Mouse (Mus musculus): ENCODE measurements around the gene Hist1h3a. TPM values are rescaled to one million over a fixed set of nuclear protein-coding genes. Genes with fewer than 3 reads are reported as not detected.
"Not testable (repeated sequence)": the region's sequence is repeated elsewhere in the genome, so short reads cannot be mapped to it uniquely, and the experiment has no call there.

Hist1h3a gene
- polyA plus RNA-seq, 1 experiment from 2014 or later = 4.0 TPM

GRCm38 (mm10) chr13:23752742-23753172, 9.4 kb downstream of the Hist1h3a start:
- H3K27me3 ChIP-seq (ENCODE audit: control insufficient read depth, insufficient read depth, low read length) = no peaks in the 10 kb centered on the region
- ATAC-seq (replicated peaks; ENCODE audit: insufficient number of reproducible peaks, low FRiP score, low TSS enrichment) = no peak
- H3K36me3 ChIP-seq (ENCODE audit: control insufficient read depth, insufficient read depth, low read length) = no peaks in the 10 kb centered on the region
- no peaks in the 10 kb centered on the region for H3K9me3 ChIP-seq (replicated peaks; ENCODE audit: control insufficient read depth, low read length)
- peak overlapping the region; percentile 75 for H3K9ac ChIP-seq (ENCODE audit: low read depth, low read length)
- 6% methylated on average over 6 of the region's 6 CpGs for WGBS (ENCODE audit: insufficient replicate concordance)
- peak overlapping the region; percentile 34 for H3K4me3 ChIP-seq (ENCODE audit: low read depth, low read length)
- H3K4me1 ChIP-seq (ENCODE audit: control insufficient read depth, insufficient read depth, low read length) = peaks cover 8% of the 10 kb centered on the region
- H3K27ac ChIP-seq (ENCODE audit: low read depth, low read length) = peak overlapping the region; percentile 81; the same call in 1 of the 2 replicates
- peak overlapping the region; percentile 57 for H3K4me2 ChIP-seq

- H3K4me2 ChIP-seq = peak within 1 kb of the TSS; percentile 66
- H3K9ac ChIP-seq (ENCODE audit: low read depth, low read length) = peak within 1 kb of the TSS; percentile 75
- peak within 1 kb of the TSS; percentile 43 for H3K4me3 ChIP-seq (ENCODE audit: low read depth, low read length)
- not testable (repeated sequence) for H3K27me3 ChIP-seq (ENCODE audit: control insufficient read depth, insufficient read depth, low read length); H3K9me3 ChIP-seq (replicated peaks; ENCODE audit: control insufficient read depth, low read length); H3K4me1 ChIP-seq (ENCODE audit: control insufficient read depth, insufficient read depth, low read length); H3K36me3 ChIP-seq (ENCODE audit: control insufficient read depth, insufficient read depth, low read length)
- peak; percentile 83 for ATAC-seq (replicated peaks; ENCODE audit: insufficient number of reproducible peaks, low FRiP score, low TSS enrichment)
- H3K27ac ChIP-seq (ENCODE audit: low read depth, low read length) = peak within 1 kb of the TSS; percentile 95
- 0% methylated on average over 17 of the region's 47 CpGs for WGBS (ENCODE audit: insufficient replicate concordance)
Measured at GRCm38 (mm10) chr13:23752067-23752741, 10.0 kb downstream of the Hist1h3a start, which contains the start of gene Hist1h3b. Hist1h3b (plus strand) TSS chr13:23752267.

- Histone ChIP-seq H3K27me3 (ENCODE audit: control insufficient read depth, insufficient read depth, low read length) (no peaks in the 10 kb centered on the region), H3K4me1 (ENCODE audit: control insufficient read depth, insufficient read depth, low read length) (peaks cover 5% of the 10 kb centered on the region), H3K36me3 (ENCODE audit: control insufficient read depth, insufficient read depth, low read length) (no peaks in the 10 kb centered on the region), H3K4me2 (peak overlapping the region; percentile 66), H3K27ac (ENCODE audit: low read depth, low read length) (peak overlapping the region; percentile 95), H3K4me3 (ENCODE audit: low read depth, low read length) (peak overlapping the region; percentile 43), H3K9ac (ENCODE audit: low read depth, low read length) (peak overlapping the region; percentile 74; the same call in 1 of the 2 replicates), H3K9me3 (replicated peaks; ENCODE audit: control insufficient read depth, low read length) (no peaks in the 10 kb centered on the region)
- no peak for ATAC-seq (replicated peaks; ENCODE audit: insufficient number of reproducible peaks, low FRiP score, low TSS enrichment)
- WGBS (ENCODE audit: insufficient replicate concordance) = 3% methylated on average over 11 of the region's 11 CpGs
Measured at GRCm38 (mm10) chr13:23751478-23751956, 10.7 kb downstream of the Hist1h3a start.

- 1% methylated on average over 25 of the region's 47 CpGs for WGBS (ENCODE audit: insufficient replicate concordance)
- H3K27ac ChIP-seq (ENCODE audit: low read depth, low read length) = peak within 1 kb of the TSS; percentile 95
- not testable (repeated sequence) for H3K9me3 ChIP-seq (replicated peaks; ENCODE audit: control insufficient read depth, low read length); H3K4me1 ChIP-seq (ENCODE audit: control insufficient read depth, insufficient read depth, low read length); H3K27me3 ChIP-seq (ENCODE audit: control insufficient read depth, insufficient read depth, low read length); H3K36me3 ChIP-seq (ENCODE audit: control insufficient read depth, insufficient read depth, low read length)
- peak within 1 kb of the TSS; percentile 66 for H3K4me2 ChIP-seq
- H3K9ac ChIP-seq (ENCODE audit: low read depth, low read length) = peak within 1 kb of the TSS; percentile 74; the same call in 1 of the 2 replicates
- peak within 1 kb of the TSS; percentile 43 for H3K4me3 ChIP-seq (ENCODE audit: low read depth, low read length)
- 0 out of 2 replicates have a peak, but pooled peaks have one; percentile 27 for ATAC-seq (replicated peaks; ENCODE audit: insufficient number of reproducible peaks, low FRiP score, low TSS enrichment)
Measured at GRCm38 (mm10) chr13:23750839-23751477, 11.2 kb downstream of the Hist1h3a start, which contains the start of gene Hist1h2ab. Hist1h2ab (plus strand) TSS chr13:23751126.

- Histone ChIP-seq H3K27ac (ENCODE audit: low read depth, low read length) (peak overlapping the region; percentile 46; the same call in 1 of the 2 replicates), H3K36me3 (ENCODE audit: control insufficient read depth, insufficient read depth, low read length) (no peaks in the 10 kb centered on the region)
Measured at GRCm38 (mm10) chr13:23749563-23750121, 12.5 kb downstream of the Hist1h3a start.

GRCm38 (mm10) chr13:23747892-23748288, 14.3 kb downstream of the Hist1h3a start:
- peak overlapping the region; percentile 100 for H3K27ac ChIP-seq (ENCODE audit: low read depth, low read length)
- H3K4me2 ChIP-seq = peak overlapping the region; percentile 71
- H3K4me3 ChIP-seq (ENCODE audit: low read depth, low read length) = no peak overlapping the region
- ATAC-seq (replicated peaks; ENCODE audit: insufficient number of reproducible peaks, low FRiP score, low TSS enrichment) = no peak
- no peaks in the 10 kb centered on the region for H3K9me3 ChIP-seq (replicated peaks; ENCODE audit: control insufficient read depth, low read length)
- no peaks in the 10 kb centered on the region for H3K27me3 ChIP-seq (ENCODE audit: control insufficient read depth, insufficient read depth, low read length)
- peak overlapping the region; percentile 70 for H3K9ac ChIP-seq (ENCODE audit: low read depth, low read length)
- peaks cover 5% of the 10 kb centered on the region for H3K4me1 ChIP-seq (ENCODE audit: control insufficient read depth, insufficient read depth, low read length)
- 12% methylated on average over 4 of the region's 4 CpGs for WGBS (ENCODE audit: insufficient replicate concordance)
- no peaks in the 10 kb centered on the region for H3K36me3 ChIP-seq (ENCODE audit: control insufficient read depth, insufficient read depth, low read length)

More at GRCm38 (mm10) chr13:23749563-23750121, 12.5 kb downstream of the Hist1h3a start:
- peaks cover 5% of the 10 kb centered on the region for H3K4me1 ChIP-seq (ENCODE audit: control insufficient read depth, insufficient read depth, low read length)
- H3K9me3 ChIP-seq (replicated peaks; ENCODE audit: control insufficient read depth, low read length) = no peaks in the 10 kb centered on the region
- H3K4me3 ChIP-seq (ENCODE audit: low read depth, low read length) = no peak overlapping the region
- 87% methylated on average over 5 of the region's 5 CpGs for WGBS (ENCODE audit: insufficient replicate concordance)
- no peak overlapping the region for H3K9ac ChIP-seq (ENCODE audit: low read depth, low read length)
- H3K4me2 ChIP-seq = no peak overlapping the region
- ATAC-seq (replicated peaks; ENCODE audit: insufficient number of reproducible peaks, low FRiP score, low TSS enrichment) = no peak
- no peaks in the 10 kb centered on the region for H3K27me3 ChIP-seq (ENCODE audit: control insufficient read depth, insufficient read depth, low read length)

GRCm38 (mm10) chr13:23747081-23747891, 14.9 kb downstream of the Hist1h3a start:
- Histone ChIP-seq H3K4me1 (ENCODE audit: control insufficient read depth, insufficient read depth, low read length) (peaks cover 5% of the 10 kb centered on the region), H3K27me3 (ENCODE audit: control insufficient read depth, insufficient read depth, low read length) (no peaks in the 10 kb centered on the region), H3K4me2 (peak overlapping the region; percentile 71), H3K9ac (ENCODE audit: low read depth, low read length) (peak overlapping the region; percentile 80), H3K9me3 (replicated peaks; ENCODE audit: control insufficient read depth, low read length) (no peaks in the 10 kb centered on the region), H3K4me3 (ENCODE audit: low read depth, low read length) (peak overlapping the region; percentile 37), H3K36me3 (ENCODE audit: control insufficient read depth, insufficient read depth, low read length) (no peaks in the 10 kb centered on the region), H3K27ac (ENCODE audit: low read depth, low read length) (peak overlapping the region; percentile 100)
- 5% methylated on average over 10 of the region's 13 CpGs for whole genome bisulfite sequencing (ENCODE audit: insufficient replicate concordance)
- no peak for ATAC-seq (replicated peaks; ENCODE audit: insufficient number of reproducible peaks, low FRiP score, low TSS enrichment)

Measured in heart, embryonic 11.5 days (tissue).